Mouse (Mus musculus) brain, adult 2 months (tissue): ENCODE results near the gene Cxcl16.
"Not testable (repeated sequence)": the region's sequence is repeated elsewhere in the genome, so short reads cannot be mapped to it uniquely, and the experiment has no call there.

Experiments
- DNase-seq: peaks from one replicate; pipeline ENCODE4 v3.0.0; 2011; ENCODE audit warnings: low read depth, low spot score

Cxcl16 gene

DNA sequence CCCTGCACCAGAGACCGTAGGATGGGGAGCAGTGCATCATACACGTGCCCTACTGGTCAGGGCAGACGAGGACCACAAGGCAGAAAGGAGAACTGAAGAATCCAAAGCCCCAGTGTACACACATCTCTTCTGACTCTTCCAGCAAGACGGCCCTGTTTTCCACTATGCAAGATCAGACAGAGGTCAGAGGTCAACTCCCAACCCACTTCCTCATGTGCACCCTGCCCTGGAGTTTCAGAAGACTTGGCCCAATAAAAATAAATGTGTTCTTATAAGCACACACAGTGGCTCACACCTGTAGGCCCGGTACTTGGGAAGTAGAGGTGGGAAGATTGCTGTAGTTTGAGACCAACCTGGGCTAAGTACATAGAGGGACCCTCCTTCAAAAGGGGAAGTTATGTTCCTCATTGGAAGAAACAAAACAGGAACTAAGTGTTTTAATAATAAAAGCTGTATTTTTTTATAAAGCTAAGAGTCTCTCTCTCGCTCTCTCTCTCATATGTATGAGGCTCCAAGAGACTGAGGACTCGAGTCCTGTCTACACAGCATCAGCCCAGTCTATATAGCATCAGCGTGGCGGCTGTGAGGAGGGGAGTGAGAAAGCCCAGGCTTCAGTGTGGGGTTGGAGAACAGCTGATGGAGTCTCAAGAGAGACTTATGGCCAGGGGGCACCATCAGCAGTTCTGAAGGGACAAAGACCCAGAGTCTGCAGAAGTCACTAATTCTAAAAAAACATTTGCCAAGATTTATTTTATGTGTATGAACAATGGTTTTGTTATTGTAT, 6.3 kb downstream of the Cxcl16 start:
- no peak for DNase-seq

DNA sequence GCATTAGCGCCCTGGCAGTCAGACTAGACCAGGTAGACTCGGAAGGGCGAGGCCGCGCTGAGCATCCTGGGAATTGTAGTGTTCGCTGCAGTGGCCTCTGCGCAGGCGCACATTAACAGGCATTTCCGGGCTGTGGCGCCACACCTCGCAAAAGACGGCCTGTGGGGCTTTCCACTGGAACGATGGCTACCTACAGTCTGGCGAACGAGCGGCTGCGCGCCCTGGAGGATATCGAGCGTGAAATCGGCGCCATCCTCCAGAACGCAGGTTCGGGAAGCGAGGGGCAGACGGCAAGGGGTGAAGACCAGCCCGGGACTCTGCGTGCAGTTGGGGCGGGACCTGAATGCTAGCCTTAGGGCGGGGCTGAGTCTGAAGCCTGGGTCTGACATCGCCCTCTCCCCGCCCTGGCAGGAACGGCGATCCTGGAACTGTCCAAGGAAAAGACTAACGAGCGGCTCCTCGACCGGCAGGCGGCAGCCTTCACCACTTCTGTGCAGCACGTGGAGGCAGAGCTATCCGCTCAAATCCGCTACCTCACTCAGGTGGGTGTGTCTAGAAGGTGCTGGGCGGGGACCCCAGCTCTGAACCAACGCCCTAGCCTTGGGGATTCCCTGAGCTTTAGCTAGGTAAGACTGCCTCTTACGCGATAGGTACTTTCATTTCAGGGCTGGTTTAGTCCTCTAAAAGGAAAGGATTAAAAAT, 7.8 kb downstream of the Cxcl16 start, which contains the start of gene Med11:
Med11 (plus strand) TSS at position 123 of the 702 bp plus-strand sequence.
- peak; percentile 99 for DNase-seq

DNA sequence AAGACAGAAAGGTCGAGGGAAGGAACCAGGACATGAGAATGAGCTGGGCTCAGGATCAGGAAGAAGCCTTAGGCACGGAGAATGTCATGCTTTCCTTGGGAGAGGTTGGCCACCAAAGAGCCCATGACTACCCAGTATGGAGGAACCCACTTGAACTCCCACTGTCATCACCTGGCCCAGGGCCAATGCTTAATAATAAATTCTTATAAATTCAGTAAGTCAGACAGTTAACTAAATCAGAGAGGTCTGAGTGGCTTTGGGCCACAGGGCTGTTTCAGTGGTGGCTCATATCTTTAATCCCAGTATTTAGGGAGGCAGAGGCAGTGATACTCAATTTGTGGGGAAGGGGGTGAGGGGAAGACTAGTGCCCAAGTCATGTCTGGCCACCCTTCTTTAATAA, 8.9 kb downstream of the Cxcl16 start:
- DNase-seq, result no peak

DNA sequence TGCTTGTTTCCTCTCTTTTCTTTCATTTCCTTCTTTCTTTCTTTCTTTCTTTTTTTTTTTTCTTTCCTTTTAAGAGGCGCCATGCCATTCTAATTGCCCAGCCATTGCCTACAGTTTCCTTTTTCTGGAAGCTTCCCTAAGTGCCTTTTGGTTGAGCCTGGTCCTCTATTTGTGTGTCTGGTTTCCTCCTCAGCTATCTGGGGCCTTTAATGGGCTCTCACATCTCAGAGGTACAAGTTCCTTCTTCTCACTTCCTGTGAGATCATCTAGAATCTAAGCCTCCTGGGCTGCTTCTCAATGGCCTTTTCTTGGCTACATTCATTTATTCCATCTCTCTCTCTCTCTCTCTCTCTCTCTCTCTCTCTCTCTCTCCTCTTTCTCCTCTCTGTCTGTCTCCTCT, 12.4 kb downstream of the Cxcl16 start:
- peak; percentile 37 for DNase-seq

DNA sequence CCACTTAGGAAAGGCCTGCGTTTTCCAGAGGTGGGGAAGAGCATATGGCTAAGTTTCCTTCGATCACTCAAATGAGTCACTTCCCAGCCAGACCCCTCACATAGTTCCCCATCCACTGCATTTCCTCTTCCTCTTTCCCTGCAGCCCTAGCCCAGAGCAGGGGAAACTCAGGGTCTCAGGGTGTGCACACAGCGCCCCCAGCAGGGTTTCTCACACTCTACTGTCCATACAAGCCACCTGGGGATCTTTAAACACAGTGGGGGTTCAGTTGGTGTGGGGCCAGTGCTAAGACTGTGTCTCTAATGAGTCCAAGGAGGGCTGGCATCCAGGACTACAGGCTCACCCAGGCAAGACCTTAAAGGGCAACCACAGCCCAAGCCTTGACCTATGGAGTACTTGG, 13.0 kb downstream of the Cxcl16 start:
- DNase-seq, result peak; percentile 20

DNA sequence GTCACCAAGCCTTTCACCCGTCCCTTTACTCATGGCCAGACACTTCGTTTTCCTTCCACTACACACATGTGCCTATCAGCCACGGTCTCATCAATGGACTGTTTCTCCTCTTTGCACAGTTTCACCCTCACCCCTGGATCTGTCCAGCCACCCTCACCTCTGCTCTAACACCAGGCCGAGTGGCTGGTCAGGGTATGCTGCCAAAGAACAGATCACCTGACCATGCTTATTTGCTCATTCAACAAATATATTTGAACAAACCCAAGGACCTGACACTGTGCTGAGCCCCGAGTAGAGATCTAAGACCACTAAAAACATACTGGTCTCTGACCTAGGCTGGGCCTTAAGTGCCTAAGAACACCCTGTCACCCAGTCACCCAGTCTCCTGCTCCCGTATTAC, 15.1 kb downstream of the Cxcl16 start:
- no peak for DNase-seq

DNA sequence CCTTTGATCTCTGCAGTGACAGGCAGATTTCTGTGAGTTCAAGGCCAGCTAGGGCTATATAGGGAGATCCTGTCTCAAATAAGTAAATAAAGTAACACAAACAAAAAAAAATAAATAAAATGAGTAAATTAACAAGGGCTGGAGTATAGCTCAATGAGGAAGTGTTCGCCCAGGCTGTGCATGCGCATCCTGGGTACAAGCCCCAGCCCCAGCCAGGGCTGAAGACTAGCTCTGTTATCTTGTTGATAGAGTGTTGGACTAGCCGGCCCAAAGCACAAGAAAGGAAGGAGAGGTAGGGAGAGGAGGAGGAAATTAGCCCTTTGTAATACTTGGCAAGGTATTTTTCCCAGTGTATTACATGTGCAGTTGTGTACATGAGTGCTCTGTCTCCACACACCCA, 15.8 kb downstream of the Cxcl16 start:
- DNase-seq, result no peak

DNA sequence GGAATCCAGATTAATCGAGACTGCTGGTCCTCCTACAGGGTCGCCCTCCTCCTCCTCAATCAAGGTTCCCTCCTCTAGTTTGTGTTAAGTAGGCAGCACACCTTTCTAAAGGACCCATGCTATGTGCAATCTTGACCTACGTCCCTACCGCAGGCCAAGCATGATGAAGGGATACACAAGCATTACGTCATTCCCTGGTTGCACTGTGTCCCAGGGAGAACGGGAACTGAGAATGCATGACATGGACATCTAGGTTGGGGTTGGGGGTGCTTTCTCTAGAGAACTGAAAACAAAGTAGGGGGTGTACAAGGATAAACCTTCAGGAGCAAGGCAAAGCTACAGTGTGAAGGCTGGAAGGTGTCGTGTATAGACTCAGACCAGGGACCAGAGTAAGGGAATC, 17.9 kb downstream of the Cxcl16 start:
- DNase-seq, result peak; percentile 14

DNA sequence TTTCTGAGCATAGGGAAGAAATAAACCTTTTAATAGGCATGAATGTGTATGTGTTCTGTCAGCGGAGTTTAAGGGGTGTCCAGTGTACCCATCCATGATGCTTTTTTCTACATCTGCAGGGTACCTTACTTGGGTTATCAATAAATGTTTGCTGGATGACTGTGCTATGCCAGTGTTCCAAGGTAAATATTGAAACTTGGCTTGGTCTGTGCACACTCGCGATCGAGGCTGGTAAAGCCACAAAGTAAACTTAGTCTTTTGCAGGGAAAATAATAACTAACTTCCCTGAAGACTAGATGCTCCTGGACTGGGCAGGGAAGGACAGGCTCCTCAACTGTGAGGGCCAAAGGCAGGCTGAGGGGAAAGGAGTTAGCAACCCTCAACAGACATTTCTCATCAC, 19.1 kb downstream of the Cxcl16 start:
- no peak for DNase-seq

DNA sequence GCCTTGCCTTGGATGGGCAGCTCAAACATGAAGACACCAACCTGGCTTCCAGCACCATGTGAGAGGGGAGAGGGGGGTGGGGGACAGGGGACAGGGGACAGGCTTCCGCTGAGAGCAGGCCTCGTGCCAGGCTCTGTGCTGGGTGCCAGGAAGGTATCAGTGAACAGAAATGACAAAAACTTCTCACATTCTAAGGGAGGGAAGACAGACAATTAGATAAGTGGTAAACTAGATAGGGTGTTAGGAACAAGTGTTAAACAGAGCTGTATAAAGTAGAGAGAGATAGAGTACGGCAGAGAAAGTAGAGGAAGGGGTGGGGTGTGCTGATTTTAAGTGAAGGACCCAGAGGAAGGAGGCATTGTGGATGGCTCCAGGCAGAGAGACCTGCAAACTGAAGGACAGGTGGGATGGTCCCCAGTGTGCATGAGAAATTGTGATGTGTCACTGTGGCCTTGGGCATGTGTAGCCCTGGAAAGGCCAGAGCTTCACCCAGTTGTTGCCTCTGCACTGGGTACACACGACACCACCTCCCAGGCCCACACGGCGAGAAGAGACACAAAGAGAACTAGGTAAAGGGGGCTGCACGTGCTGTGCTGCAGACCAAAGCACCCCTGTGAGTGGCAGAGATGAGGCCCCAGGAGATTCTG, 20.9 kb downstream of the Cxcl16 start:
- DNase-seq, result no peak

DNA sequence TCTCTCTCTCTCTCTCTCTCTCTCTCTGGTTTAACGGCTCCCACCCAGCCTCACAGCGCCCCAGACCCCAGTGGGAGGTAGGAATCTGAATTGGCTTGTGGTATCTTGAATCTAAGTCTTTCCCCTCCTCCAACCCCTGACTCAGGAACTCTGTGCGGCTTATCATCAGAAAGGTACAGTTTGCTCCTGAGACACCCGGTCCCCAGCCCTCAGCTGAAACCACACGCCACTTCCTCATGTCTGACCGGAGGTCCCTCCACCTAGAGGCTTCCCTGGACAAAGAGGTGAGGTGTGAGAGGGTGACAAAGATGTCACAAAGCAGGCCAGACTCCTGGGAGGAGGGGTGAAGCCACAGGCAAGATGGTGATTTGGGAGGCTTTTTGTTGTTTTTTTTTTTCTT, 22.4 kb downstream of the Cxcl16 start:
- no peak for DNase-seq

DNA sequence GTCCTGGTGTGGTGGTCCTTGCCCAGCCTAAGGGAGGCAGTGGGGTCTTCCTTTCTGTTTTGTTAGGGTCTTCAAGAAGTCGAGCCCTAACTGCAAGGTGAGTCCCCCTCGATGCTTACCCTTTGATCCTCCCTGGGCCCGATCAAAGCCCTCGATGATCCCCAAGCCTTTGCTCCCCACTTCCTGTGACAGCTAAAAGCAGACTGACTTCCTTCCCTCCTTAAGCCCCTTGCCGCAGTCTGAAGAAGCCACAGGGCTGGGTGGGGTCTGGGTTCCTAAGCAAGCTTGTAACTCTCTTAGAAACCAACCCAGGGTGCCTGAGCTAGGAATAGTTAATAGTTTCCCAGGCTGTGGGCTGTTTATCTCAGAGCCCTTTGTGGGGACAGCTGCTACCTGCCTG, 24.3 kb downstream of the Cxcl16 start:
- no peak for DNase-seq

DNA sequence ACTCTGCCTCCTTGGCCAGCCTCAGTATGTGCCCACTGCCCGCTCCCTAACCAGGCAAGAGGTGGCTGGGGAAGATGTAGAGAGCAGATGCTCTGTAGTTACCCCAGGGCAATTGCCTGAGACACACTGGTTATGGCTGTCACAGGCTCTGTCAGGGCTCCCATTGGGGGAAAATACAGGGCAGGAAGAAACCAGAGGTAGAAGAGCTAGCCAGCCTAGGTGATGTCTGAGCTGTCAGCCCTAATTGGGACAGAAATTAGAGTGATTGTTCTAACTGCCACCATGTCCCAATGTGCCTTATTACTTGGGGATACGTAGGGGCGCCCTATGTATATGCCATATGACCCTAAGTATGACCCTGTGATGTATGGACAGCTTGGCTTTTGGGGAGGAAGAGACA, 25.8 kb downstream of the Cxcl16 start:
- no peak for DNase-seq

DNA sequence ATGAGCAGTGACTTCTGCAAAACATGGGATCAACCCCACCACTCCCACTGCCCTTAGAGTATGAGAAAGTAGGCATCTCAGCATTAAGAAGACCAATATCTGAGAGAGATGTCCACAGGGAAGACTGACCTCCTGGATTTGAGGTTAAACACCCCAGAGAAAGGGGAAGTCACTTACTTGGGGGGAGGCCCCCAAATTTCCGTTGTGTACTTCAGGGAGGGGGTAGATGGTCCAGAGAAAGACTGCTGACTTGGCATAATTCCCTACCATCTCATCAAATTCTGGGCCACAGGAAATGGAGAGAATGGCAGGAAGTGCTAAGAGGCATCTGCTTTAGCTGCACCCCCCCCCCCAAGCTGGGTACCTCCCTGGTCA, 26.2 kb downstream of the Cxcl16 start:
- DNase-seq, result peak; percentile 19

DNA sequence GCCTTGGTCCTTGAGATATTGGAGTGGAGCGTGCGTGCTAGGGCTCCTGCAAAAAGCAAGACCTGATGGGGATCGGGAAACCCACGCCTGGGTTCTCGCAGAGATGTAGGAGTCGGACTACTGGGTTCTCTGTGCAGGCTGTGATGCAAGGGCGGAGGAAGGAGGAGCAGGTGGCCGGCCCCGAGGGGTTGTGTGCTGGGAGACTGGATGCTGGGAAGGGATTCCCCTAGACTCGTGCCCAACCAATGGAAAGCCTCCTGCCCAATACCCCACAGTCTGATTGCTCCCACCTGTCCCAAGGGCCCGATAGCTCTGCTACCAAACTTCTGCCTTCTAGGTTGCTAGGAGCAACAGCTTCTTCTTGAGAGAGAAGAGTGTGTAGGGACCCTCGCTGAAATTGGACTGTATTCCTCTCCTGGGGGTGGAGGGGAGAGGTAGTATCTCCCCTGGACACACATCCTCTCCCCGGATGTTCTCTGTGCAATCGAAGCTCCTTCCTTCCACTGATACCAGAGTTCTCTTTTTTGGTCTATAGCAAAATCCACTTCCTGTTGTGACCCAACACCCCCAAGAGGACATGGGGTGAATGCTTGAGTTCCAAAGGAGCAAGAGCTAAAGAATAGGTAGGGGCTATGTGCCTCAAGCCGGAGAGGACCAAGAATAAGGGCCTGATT, 26.8 kb downstream of the Cxcl16 start:
- DNase-seq, result peak; percentile 74

DNA sequence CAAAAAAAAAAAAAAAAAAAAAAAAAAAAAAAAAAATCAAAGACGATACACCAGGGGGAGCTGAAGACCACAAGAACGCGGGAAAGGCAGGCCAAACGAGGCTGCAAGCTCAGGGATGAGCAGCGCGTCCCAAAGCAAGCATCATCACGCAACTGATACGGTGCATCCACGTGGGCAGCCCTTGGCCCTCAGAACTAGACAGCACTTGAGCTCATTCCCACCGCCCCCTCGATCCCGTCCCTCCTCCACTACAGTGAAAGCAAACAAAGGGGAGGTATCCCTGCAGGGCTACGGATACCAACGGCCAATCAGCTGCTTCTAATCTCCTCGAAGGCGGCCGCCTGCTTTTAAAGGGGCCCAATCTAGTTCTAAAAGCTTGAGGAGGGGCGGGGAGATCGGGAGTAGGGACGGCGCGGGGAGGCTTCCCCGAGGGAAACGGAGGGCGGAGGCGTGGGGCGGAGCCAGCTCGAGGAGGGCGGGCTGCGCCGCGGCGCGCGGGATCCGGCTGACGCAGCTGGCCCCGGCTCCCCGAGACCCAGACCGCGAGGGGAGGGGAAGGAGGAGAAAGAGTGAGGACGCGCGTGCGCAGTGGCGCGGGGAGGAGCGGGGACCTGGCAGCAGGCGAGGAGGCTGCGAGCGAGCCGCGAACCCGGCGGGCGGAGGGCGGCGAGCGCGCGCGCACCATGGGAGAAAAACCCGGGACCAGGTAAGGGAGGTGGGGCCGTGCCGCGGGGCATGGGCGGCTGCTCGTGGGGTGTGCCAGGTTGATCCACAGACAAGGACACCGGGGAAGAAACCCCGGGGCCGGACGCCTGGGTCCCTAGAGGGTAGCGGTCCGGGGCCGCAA, 27.5 kb downstream of the Cxcl16 start, which contains the start of gene Arrb2:
Arrb2 (plus strand) TSS at position 588 of the 847 bp plus-strand sequence.
- peak; percentile 100 for DNase-seq

DNA sequence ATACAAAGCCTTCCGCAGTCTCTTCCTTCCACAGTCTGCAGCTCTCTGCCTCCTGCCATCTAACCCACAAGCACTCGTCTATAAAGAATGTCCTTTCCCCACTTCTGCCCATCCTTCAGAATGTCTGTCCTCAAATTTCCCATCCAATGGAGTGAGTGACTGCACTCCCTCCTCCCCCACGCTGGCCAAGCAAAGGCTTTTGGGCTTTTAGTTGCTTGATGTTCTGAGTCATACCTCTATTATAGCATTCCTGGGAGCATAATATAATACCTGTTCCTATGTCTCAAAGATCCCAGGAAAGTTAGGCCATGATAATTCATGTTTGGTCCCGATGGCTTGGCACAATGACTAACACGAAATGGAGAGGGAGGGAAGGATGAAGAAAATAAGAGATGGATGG, 28.2 kb downstream of the Cxcl16 start:
- peak; percentile 18 for DNase-seq

DNA sequence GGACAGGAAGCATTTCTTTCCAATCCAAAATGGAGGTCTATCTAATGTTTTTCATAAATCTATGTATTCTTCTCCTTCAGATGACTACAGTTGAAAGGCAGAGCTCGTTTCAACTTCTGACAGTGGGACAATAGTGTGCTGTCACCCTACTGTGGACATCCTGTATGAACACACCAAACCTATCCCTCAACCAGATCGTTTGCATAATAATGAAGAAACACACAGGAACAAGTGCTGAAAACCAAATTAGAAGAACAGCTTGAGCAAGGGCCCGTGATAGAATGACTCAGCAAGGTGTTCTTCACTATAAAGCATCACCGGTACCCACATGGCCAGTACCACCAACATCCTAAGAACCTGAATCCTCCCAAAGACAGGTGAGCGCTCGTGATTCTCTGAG, 33.2 kb downstream of the Cxcl16 start:
- not testable (repeated sequence) for DNase-seq

DNA sequence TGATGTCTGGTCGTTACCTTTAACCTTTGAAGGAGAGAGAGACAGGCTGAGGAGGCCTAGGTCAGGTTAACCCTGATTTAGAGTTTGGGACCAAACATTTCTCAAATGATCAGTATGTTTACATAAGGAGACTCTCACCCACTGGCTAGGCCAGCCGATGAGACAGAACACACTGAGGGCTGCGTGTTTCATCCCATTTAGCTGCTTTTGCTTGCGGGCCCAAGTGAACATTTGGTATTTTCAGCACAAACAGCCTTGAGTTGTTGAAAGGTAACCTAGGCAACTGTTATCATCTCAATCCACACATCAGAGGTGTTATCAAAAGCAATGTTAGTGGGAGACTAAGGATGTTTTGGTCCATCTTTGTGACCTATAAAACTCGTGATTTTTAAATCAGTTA, 40.3 kb downstream of the Cxcl16 start:
- DNase-seq, result peak; percentile 37

DNA sequence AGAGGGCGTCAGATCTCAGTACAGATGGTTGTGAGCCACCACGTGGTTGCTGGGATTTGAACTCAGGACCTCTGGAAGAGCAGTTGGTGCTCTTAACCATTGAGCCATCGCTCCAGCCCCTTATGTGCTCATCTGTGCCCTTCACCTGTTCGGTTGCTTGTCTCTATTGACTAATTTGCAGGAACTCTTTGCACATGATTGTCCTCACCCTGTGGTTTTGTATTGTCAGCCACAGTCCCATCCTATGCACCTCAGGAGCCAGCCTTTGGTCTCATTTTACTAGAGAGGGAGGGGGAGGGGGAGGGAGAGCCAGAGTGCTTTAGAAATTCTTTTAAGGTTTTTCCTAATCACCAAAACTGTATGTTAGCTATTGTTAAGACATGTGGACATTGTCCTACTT, 41.6 kb downstream of the Cxcl16 start:
- no peak for DNase-seq

DNA sequence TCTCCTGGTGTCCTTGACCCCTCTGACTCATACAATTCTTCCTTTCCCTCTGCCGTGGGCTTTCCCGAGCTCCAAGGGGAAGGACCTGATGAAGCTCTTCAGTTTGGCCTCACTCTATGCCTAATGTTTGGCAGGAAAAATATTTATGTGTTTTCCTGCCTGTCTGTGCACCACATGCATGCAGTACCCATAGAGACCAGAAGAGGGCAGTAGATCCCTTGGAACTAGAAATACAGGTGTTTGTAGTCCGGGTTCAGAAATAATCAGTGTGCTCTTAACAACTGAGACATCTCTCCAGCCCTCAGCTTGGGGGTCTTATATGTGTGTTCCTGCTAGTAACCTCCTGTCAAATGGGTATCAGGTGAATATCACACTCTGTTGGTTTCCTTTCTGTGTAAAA, 45.8 kb downstream of the Cxcl16 start:
- DNase-seq, result peak; percentile 81
